Mouse (Mus musculus): ENCODE data around the gene Gm1043.

DNA sequence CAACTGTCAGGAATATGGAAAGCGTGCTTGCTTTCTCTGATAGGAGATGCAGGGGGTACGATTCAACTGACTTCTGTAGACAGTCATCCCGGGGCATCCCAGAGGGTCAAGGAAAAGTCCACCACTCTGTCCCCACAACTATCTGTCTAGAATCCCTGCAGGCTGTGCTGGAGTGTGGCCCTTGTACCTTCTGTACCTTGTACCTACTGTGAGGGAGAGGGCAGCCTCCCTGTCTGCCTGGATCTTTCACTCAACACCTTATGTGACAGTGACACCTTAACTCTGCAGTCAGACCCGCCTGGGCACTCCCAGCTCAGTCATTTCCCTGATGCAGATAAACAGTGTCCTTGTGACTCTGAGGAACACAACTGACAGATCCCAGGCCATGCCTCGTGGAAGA is 65.5 kb downstream of the Gm1043 start:
- no peak for TF ChIP-seq POLR2A (IDR thresholded peaks at IDR 0.05; ENCODE audit: control insufficient read depth, extremely low read depth, insufficient read depth, low read length, poor library complexity)
- TF ChIP-seq CTCF (IDR thresholded peaks at IDR 0.05; ENCODE audit: borderline replicate concordance, control insufficient read depth, extremely low read depth, insufficient read depth, low read length, poor library complexity) = no peak

Data from thymus, adult 2 months (tissue).